ENCODE assay signal across 8 mouse cellular contexts in the genomic region with DNA sequence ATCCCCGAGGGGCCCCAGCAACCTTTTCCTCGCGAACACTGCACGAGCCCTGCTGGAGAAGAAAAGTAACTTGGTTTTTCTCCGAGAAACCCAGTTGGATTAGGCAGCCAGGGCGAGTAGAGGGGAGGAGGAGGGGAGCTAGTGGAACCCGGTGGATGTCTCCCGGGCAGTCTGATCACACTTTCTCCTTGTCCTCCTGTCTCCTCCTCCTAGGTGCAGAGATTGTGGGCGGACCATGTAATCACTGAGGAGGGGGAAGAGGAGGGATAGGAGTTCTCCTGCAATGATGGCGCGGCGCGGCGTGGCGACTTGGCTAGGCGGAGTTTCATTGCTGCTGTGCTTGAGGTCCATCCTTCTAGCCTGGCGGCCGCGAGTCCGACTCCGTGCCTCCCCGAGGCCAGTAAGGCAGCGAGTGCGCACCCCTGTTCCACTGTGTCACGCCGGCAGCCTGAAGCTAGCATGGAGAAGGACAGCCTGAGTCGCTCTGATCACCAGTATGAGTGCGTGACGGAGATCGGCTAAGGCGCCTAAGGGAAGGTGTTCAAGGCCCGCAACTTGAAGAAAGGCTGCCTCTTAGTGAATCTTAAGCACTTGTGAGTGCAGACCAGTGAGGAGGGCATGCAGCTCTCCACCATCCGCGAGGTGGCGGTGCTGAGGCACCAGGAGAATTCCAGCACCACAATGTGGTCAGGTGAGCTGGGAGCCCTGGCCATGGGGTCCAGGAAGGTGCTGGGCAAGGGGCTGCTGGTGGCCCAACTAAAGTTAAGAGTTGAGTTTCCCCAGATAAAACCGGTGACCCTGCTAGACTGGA. TPM values are rescaled to one million over a fixed set of nuclear protein-coding genes. Genes with fewer than 3 reads are reported as not detected.
DNase-seq lines count a peak whose midpoint lies in the region; ATAC-seq and TF ChIP-seq lines count a peak whose summit lies in the region.
"Not testable (repeated sequence)": the region's sequence is repeated elsewhere in the genome, so short reads cannot be mapped to it uniquely, and the experiment has no call there.

No protein-coding gene starts in this region.

- H3K4me3 ChIP-seq in forebrain, embryonic 14.5 days (ENCODE audit: low read depth, low read length) = peak overlapping the region; percentile 19
- H3K4me3 ChIP-seq in heart, embryonic 14.5 days (ENCODE audit: control insufficient read depth in 1 of 2, insufficient read depth in 1 of 2, low read depth in 1 of 2, low read length in 2 of 2) = peak overlapping the region; percentile 23 to 30
- peak overlapping the region; percentile 47 for H3K4me3 ChIP-seq in left cerebral cortex, adult 2 months
- peak overlapping the region; percentile 25; the same call in 1 of the 2 replicates for H3K4me3 ChIP-seq in lung, embryonic 15.5 days

- not testable (repeated sequence) for H3K9me3 ChIP-seq in forebrain, embryonic 14.5 days (replicated peaks; ENCODE audit: control insufficient read depth, low read length); heart, embryonic 14.5 days (ENCODE audit: control insufficient read depth, low read length); lung, embryonic 15.5 days

- peak; percentile 10 for DNase-seq in cerebellum, adult 9-11 months
- DNase-seq in forebrain, embryonic 14.5 days (ENCODE audit: low spot score) = peak; percentile 28
- DNase-seq in kidney, adult 9 months = peak; percentile 44
- peak; percentile 61 to 78 for DNase-seq in left cerebral cortex, adult 2 months (ENCODE audit: extremely low spot score in 1 of 2, low spot score in 2 of 2)
- DNase-seq in ovary, postnatal 10 days (ENCODE audit: low spot score) = peak; percentile 61
- DNase-seq in yolk sac, embryonic 10.5 days (ENCODE audit: low spot score) = peak; percentile 1

- not testable (repeated sequence) for H3K27me3 ChIP-seq in forebrain, embryonic 14.5 days (replicated peaks; ENCODE audit: control insufficient read depth, insufficient read depth, low read length); heart, embryonic 14.5 days (ENCODE audit: control insufficient read depth, insufficient read depth, low read length); lung, embryonic 15.5 days

- not testable (repeated sequence) for H3K36me3 ChIP-seq in forebrain, embryonic 14.5 days (ENCODE audit: control insufficient read depth, insufficient read depth, low read length); heart, embryonic 14.5 days (ENCODE audit: control insufficient read depth, insufficient read depth, low read length); lung, embryonic 15.5 days

- peak; percentile 91 for ATAC-seq in forebrain, embryonic 14.5 days
- peak; percentile 26; the same call in 1 of the 2 replicates for ATAC-seq in heart, embryonic 14.5 days (ENCODE audit: insufficient number of reproducible peaks, insufficient read depth, low FRiP score, low read depth)
- ATAC-seq in lung, embryonic 15.5 days (ENCODE audit: borderline replicate concordance, extremely low read depth, low FRiP score, low TSS enrichment) = peak; percentile 70

- intact Hi-C loops in left cerebral cortex, adult 2 months (cut with DNase I) = not testable (repeated sequence)

- not testable (repeated sequence) for H3K4me1 ChIP-seq in forebrain, embryonic 14.5 days (ENCODE audit: control insufficient read depth, insufficient read depth, low read length); heart, embryonic 14.5 days (ENCODE audit: control insufficient read depth in 2 of 2, insufficient read depth in 2 of 2, low read length in 2 of 2); lung, embryonic 15.5 days

- peak overlapping the region; percentile 41 for H3K4me2 ChIP-seq in forebrain, embryonic 14.5 days (ENCODE audit: low read length)
- peak overlapping the region; percentile 57 for H3K4me2 ChIP-seq in heart, embryonic 14.5 days (ENCODE audit: low read length)
- H3K4me2 ChIP-seq in lung, embryonic 15.5 days = peak overlapping the region; percentile 50

- peak; percentile 41 for TF ChIP-seq CTCF in left cerebral cortex, adult 2 months (IDR thresholded peaks at IDR 0.05)

- H3K9ac ChIP-seq in forebrain, embryonic 14.5 days (ENCODE audit: low read length); heart, embryonic 14.5 days (ENCODE audit: low read length); lung, embryonic 15.5 days: not testable (repeated sequence)

- not testable (repeated sequence) for H3K27ac ChIP-seq in forebrain, embryonic 14.5 days (ENCODE audit: low read depth, low read length); heart, embryonic 14.5 days (replicated peaks in 1 of 2; ENCODE audit: control insufficient read depth in 1 of 2, insufficient read depth in 1 of 2, low read depth in 2 of 2, low read length in 2 of 2); left cerebral cortex, adult 2 months; lung, embryonic 15.5 days

- WGBS in forebrain, embryonic 14.5 days = 0% methylated on average over 18 of the region's 36 CpGs
- under 1% methylated on average over 23 of the region's 36 CpGs for WGBS in heart, embryonic 14.5 days
- under 1% methylated on average over 26 of the region's 36 CpGs for WGBS in lung, embryonic 15.5 days

RNA-seq across cellular contexts. Expression of a gene that starts 13.6 kb away (rescaled TPM):
- polyA plus RNA-seq in forebrain, embryonic 14.5 days (2014; fragmentation: Nextera tagmentation; extraction: Ambion mirVana) = 0.19 TPM in 1 of 2 replicates, not detected in the other
- not detected in 2 replicates for polyA plus RNA-seq in heart, embryonic 14.5 days (2014; fragmentation: Nextera tagmentation; extraction: Ambion mirVana)
- total RNA-seq in left cerebral cortex, adult 2 months (2021) = under 1 TPM; 0.49 to 0.72 TPM
- polyA plus RNA-seq in lung, embryonic 15.5 days (2015; fragmentation: Nextera tagmentation; extraction: Ambion mirVana) = not detected in 2 replicates

Comparison
In these comparisons a context has a peak if more than half of its experiments do, and no peak if none do; other contexts are left out.
1. DNase-seq: peak in every context shown above with its lines; median percentile 70 in left cerebral cortex, adult 2 months; 61 in ovary, postnatal 10 days; 44 in kidney, adult 9 months; 28 in forebrain, embryonic 14.5 days; 10 in cerebellum, adult 9-11 months; 1 in yolk sac, embryonic 10.5 days.
2. ATAC-seq: peak in every context shown above with its lines; median percentile 91 in forebrain, embryonic 14.5 days; 70 in lung, embryonic 15.5 days; 26 in heart, embryonic 14.5 days.